Mouse (Mus musculus) brain, embryonic 14.5 days (tissue): ENCODE results near the gene Rgs11. TPM values are rescaled to one million over a fixed set of nuclear protein-coding genes. Genes with fewer than 3 reads are reported as not detected.

Experiments used
- DNase-seq: peaks from one replicate; pipeline ENCODE4 v3.0.0-alpha.2; 2011; ENCODE audit warnings: low read depth
- CTCF ChIP-seq: fragments of 200-500 bp; IDR thresholded peaks from 2 replicates; pipeline ENCODE4 v1.5.1; 2012; ENCODE audit warnings: inconsistent platforms, mild to moderate bottlenecking, moderate library complexity, borderline replicate concordance; ENCODE audit not compliant: insufficient read depth, insufficient read length; ENCODE audit errors: extremely low read depth
- POLR2A ChIP-seq: fragments of 200-500 bp; IDR thresholded peaks from 2 replicates; pipeline ENCODE4 v1.6.1; 2012; ENCODE audit warnings: mild to moderate bottlenecking, inconsistent platforms, borderline replicate concordance; ENCODE audit not compliant: poor library complexity, insufficient read depth, insufficient read length, severe bottlenecking; ENCODE audit errors: extremely low read depth
- polyA plus RNA-seq: library from polyadenylated mRNA; depleted of rRNA; stranded (reverse); fragments of >200 nt; gene quantifications from 2 replicates; pipeline ENCODE4 v1.2.3, GENCODE M21; 2012

Gene Rgs11
- polyA plus RNA-seq, 1 experiment: 12.4 TPM

DNA sequence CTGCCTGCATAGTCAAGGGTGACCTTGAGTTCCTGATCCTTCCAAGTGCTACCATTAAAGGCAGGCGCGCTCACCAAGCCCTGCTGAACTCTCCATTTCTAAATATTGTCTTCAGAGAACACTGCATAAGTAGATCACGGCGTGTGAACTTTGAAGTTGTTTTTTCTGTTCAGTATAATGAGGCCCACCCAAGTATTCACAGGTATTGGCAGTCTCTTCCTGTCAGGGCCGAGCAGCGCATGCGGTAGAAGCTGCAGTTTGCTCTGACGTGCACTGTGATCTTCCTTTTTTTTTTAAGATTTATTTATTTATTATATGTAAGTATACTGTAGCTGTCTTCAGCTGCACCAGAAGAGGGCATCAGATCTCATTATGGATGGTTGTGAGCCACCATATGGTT, 31.6 kb downstream of the Rgs11 start:
- no peak for DNase-seq
- TF ChIP-seq POLR2A: no peak
- no peak for TF ChIP-seq CTCF

DNA sequence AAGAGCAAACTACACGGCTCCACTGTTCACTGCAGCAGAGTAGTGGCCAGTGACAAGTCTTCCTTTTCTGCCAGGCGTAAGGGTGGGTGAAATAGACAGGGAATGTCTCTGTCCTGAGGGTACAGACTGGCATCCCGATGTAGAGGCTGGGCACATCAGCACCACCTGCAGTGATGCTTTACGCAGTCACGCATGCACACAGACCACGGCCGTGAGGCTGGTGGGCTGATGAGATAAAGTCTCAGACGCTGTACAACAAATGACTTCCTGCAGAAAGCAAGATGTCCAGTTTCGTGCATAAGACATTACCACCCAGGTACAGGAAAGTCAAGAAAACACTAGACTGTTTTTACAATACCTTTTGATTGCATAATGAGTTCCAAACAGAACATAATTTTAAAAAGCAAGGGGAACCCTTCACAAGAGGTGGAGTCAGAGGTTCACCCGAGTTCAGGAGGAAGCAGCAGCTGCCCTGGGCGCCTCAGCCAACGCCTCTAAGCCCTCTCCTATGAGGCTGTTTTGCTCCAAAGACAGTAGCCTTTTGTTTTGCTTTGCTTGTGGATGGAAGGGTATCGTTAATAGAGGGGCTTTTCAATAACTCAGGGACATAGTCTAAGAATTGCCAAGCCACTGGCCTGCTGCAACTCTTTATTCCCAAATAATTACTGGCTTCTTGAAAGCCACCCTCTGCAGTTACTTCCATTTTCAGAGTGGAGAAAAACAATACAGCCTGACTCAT, 32.5 kb downstream of the Rgs11 start:
- TF ChIP-seq CTCF: no peak
- TF ChIP-seq POLR2A: no peak
- peak; percentile 17 for DNase-seq

GRCm38 (mm10) chr17:26237667-26238066, 34.9 kb downstream of the Rgs11 start:
- no peak for TF ChIP-seq CTCF
- no peak for TF ChIP-seq POLR2A
- no peak for DNase-seq

DNA sequence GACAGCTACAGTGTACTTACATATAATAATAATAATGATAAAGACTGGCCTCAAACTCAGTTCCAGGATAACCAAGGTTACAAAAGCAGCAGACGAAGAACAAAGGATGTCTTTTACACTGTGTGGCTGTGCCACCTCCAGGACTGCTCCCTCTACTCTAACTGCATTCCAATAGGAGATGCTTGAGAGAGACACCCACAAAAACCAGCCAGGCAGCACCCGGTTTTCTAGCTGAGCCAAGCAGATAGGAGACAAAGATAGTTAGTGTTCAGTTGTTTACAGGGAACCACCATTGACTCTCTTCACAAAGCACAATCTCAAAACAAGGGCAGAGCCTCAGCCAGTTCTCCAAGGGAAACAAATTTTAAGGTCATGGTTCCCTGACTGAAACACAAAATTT, 36.8 kb downstream of the Rgs11 start:
- DNase-seq: no peak

GRCm38 (mm10) chr17:26240120-26240790, 37.5 kb downstream of the Rgs11 start:
- TF ChIP-seq CTCF (no peak), POLR2A (no peak)
- no peak for DNase-seq

More for the DNA sequence above, 36.8 kb downstream of the Rgs11 start:
- TF ChIP-seq POLR2A (no peak), CTCF (no peak)

- DNase-seq: no peak
- no peak for TF ChIP-seq CTCF
- TF ChIP-seq POLR2A: no peak
Measured at GRCm38 (mm10) chr17:26240990-26241389, 38.2 kb downstream of the Rgs11 start.

DNA sequence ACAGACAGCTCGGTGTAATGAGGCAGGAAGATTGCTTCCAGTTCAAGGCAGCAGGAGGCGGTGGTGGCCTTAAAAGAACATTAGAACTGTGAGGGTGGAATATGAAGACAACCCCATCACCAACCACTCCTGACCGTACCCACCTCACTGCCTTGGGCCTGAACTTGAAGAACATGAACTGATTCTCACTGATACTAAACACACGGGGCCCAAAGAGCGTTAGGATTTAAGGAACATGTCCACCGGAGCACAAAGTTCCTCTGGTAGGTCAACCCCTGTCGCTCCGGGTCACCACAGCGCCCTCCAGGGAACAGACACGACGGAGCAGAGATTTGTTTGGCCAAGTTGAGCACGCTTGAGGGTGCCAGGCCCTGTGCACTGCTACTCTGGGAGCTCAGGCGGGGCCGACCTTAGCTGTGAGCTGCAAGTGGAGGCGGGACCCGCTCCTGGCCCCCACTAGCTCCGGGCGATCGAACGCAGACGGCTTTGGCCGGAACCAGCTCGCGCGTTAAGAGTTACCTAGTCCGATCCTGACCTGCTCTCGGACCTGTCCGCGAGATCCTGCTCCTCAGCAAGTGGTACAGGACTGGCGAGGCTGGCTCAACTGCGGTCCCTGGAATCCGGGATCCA, 40.8 kb downstream of the Rgs11 start:
- TF ChIP-seq POLR2A: no peak
- TF ChIP-seq CTCF: peak; percentile 23; the same call in 1 of the 2 replicates
- peak; percentile 65 for DNase-seq

DNA sequence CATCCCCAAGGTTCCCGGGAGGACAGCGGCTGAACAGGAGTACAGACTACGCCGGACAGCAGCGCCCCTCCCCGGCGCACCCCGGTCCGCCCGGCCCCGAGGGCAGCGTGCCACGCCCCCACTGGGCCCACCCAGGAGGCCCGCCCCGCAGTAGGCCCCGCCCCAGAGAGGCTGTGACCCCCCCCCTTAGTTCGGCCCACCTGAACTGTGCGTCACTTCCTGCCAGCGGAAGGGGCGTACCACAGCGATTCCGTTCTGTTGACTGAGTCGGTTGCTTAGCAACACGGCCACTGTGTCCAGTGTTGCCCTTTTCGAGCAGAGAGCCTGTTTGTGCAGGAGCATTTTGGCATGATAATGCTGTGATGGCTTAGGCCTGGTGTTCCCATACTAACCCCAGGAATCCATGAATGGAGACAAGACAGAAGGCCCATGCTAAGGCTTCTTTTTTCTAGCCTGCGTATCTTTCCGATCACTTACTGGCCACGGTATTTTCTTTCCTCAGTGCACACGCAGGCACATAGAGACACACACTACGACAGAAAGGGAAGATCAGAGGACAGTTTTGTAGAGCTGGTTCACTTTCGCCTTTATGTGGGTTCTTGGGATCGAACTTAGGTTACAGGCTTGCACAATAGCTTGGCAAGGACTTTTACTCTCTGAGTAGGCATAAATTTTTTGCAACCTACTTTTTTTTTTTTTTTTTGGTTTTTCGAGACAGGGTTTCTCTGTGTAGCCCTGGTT, 41.5 kb downstream of the Rgs11 start, which contains the start of gene Fam234a:
TSS of gene Fam234a (minus strand) at position 142 of the 741 bp plus-strand sequence.
- TF ChIP-seq POLR2A (peak; percentile 76), CTCF (no peak)
- DNase-seq: peak; percentile 98

DNA sequence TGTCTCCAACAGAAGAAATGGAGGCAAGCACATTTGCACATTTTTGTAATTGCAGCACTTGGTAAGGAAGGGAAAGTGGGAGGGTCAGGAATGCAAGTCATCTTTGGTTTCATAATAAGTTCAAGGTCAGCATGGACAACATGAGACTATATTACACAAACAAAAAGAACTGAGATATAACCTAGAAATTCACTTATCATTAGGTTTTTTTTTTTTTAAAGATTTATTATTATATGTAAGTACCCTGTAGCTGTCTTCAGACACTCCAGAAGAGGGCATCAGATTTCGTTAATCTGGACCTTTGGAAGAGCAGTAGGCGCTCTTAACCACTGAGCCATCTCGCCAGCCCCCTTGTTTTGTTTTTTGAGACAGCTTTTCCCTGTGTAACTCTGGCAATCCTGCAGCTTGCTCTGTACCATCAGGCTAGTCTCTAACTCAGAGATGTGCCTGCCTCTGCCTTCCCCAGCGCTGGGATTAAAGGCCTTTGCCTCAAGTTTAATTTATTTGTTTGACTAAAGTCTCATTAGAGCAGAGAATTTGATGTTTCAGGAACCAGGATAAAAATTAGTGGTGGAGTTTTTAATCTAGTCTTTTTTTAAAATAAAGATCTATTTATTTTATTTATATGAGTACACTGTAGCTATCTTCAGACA, 49.3 kb downstream of the Rgs11 start:
- TF ChIP-seq POLR2A (no peak), CTCF (no peak)
- DNase-seq: no peak

DNA sequence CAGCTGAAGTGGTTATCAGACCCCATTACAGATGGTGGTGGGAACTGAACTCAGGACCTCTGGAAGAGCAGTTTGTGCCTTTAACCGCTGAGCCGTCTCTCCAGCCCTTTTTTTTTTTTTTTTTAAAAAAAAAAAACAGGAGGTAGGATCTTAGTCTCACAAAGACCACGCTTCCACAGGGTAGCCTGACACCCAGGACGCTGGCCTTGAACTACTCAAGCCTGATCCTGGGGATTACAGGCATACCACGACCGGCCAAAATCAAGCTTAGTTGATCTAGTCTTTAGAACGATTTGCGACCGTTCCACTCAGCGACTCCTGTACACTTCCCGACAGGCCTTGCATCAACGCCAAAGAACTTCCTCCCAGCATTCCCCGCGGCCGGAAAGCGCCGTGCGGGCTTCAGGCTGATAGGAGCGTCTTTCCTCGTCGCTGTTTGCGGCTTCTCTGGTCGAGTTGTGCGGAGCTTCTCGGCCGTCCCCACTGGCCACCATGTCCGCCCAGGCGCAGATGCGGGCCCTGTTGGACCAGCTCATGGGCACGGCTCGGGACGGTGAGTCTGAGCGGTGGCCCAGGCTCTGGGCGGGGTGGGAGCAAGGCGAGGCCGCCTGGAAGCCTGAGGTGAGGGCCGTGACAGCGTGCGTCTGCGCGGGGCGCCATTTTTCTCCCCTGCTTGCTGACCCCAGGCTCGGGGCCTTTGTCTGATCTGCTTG, 49.9 kb downstream of the Rgs11 start, which contains the start of gene Luc7l:
TSS of gene Luc7l (plus strand) at position 358 of the 713 bp plus-strand sequence.
- TF ChIP-seq POLR2A: peak; percentile 82; the same call in 1 of the 2 replicates
- no peak for TF ChIP-seq CTCF

GRCm38 (mm10) chr17:26253399-26253798, 50.6 kb downstream of the Rgs11 start:
- DNase-seq: no peak

More for the DNA sequence above, 49.9 kb downstream of the Rgs11 start, which contains the start of gene Luc7l:
- peak; percentile 98 for DNase-seq

More at GRCm38 (mm10) chr17:26253399-26253798, 50.6 kb downstream of the Rgs11 start:
- TF ChIP-seq POLR2A: no peak
- TF ChIP-seq CTCF: no peak
